Mouse (Mus musculus) embryo, embryonic 10.5 days (tissue): ENCODE results near the gene Zmiz1.

ENCODE experiments used
- DNase-seq: peaks from one replicate; pipeline ENCODE4 v3.0.0-alpha.2; 2015; ENCODE audit warnings: low spot score

Zmiz1 gene

DNA sequence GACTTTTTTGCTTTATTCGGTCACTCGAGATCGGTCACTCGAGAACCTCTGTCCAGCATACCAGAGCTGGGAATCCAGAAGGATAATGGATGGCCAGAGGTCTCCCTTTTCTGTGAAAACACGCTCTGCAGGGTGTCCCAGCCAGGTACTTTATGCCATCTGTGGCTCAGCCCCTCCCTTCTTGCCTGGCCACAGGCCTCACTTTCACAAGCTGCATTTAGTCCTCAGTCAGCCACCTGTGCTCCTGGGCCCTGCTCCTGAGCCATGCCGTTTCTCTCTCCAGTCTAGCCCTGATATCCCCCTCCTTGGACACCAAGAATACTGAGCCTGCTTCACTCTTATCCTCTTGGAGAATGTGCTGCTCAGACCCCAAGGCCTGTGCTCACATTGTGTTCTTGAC lies 182.1 kb downstream of the Zmiz1 start:
- DNase-seq: no peak

- DNase-seq: no peak
Measured at GRCm38 (mm10) chr14:25645717-25646116, 186.7 kb downstream of the Zmiz1 start.

- DNase-seq: peak; percentile 87
Measured at GRCm38 (mm10) chr14:25646161-25646621, 187.2 kb downstream of the Zmiz1 start.

DNA sequence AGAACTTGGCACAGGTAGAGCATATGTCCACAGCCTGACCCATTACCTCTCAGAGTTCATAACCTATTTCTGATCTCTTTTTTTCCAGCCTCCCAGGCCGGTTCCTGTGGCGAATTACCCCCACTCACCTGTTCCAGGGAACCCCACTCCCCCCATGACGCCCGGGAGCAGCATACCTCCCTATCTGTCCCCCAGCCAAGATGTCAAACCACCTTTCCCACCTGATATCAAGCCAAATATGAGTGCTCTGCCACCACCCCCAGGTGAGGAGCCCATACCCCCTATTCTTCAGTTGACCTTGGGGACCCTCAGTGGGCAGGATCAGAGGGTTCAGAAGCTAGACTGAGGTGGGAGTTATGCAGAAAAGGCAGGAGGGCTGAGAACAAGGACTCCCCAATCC lies 192.1 kb downstream of the Zmiz1 start:
- no peak for DNase-seq

DNA sequence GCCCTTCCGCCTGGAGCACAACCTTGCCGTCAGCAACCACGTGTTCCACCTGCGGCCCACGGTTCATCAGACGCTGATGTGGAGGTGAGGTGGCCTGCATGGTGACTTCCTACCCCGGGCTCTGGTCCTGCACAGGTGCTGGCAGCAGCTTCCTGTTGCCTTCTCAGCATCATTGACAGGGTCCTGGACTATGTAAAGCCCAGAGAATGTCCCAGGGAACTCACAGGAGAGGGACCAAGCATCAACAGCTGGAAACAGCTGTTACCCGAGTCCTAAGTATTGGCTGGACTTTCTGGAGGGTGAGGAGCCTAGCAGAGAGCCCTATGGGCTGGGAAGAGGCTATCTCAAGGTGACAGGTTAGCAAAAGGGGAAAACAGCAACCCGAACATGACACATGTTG lies 192.9 kb downstream of the Zmiz1 start:
- no peak for DNase-seq

DNA sequence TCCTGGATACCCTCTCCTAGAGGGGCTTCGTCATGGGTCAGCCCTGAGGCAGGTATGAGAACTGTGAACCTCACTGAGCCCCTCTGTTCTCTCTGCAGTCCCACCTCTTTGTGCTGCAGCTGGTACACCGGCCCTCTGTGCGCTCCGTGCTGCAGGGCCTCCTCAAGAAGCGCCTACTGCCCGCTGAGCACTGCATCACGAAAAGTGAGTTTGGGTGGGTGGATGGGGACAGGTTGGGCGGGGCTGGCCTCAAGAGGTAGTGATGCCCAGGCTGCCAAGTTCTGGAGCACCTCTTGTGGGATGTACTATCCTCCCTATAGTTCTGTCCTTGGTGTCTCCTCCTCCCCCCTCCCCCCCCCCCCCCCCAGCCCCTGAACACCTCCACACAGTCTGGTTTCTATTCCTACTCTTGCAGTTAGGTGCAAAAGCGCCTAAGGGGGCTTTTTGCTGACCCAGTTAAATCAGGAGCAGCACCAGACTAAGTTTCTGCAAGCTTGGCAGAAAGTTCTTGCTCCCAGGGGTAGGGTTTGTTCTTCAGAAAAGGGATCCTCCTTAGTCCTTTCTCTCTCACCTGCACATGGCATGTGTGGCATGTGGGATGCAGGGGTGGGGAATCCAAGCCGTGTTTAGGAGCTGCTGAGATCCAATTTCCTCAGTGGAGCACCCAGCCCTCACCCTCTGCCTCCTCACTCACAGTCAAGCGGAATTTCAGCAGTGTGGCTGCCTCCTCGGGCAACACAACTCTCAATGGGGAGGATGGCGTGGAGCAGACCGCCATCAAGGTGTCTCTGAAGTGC lies 195.6 kb downstream of the Zmiz1 start:
- no peak for DNase-seq

DNA sequence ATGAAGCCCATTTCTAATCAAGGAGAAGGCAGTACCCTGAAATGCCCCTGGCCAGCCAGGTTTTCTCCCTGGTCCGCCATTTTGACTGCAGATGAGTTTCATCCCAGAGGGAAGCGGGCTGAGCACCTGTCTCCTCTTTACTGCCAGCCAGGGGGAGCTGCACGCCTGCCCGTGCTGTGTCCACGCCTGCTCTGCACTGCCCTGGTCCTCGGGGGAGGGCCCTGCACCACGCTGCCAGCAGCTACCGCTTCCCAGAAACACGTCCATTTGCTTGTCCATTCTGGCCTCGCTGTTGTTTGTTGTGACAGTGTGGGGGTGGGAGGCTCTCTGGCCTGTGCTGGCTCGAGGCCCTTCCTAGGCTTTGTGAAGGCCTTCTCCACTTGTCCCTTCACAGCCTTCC lies 201.7 kb downstream of the Zmiz1 start:
- no peak for DNase-seq

DNA sequence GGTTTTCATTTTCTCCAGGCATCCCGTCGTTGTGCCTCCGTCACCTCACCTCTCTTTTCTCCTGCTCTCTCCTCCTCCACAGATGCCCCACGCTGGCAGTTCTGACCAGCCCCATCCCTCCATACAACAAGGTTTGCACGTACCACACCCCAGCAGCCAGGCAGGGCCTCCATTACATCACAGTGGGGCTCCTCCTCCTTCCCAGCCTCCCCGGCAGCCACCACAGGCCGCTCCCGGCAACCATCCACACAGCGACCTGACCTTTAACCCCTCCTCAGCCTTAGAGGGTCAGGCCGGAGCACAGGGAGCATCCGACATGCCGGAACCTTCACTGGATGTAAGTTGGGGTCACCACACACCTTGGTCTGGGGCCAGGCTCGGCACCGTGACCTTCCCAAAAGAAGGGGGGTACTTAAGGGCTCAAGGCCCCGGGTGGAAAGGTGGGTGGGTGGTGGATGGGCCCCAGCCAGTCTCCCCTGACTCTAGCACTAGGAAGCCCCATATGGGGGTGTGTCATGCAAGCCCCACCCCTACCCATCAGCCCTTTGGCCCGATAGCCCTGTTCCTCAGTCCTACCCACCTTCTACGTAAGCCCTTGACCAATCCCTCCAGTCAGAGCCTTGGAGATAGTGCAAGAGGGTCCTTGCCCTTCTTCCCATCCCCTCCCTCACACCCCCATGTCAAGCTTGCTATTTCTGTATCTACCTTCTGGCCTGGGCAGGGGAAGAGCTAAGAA lies 202.4 kb downstream of the Zmiz1 start:
- DNase-seq: no peak

DNA sequence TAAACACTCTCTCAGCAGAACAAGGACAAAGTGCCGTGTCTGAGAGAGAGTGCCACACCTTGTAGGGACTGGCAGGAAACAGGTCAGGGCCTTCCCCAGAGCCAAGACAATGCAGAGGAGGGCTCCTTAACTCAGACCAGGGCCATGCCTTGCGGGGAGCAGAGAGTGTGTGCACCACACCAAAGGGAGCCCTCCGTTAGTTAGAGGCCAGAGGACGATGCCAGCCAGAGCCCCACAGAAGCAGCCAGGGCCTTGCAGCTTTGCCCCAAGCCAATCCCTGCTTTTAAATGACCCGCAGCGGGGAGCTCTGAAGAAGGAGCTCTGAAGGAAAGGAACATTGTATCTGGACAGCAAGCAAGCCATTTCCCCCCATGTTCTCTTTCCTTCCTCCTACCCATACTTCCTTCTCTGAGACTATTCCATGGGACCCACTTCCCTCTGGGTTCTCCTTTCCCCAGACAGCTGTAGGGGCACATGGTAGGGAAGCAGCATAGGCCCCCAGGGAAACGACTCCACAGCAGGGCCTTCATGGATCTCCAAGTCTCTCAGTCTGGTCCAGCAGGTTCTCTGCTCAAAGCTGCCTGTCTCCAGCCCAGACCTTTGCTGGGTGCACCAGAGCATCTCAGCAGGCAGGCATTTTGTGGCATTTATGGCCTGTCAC lies 204.8 kb downstream of the Zmiz1 start:
- DNase-seq: no peak

GRCm38 (mm10) chr14:25664310-25664695 lies 205.3 kb downstream of the Zmiz1 start:
- DNase-seq: no peak

DNA sequence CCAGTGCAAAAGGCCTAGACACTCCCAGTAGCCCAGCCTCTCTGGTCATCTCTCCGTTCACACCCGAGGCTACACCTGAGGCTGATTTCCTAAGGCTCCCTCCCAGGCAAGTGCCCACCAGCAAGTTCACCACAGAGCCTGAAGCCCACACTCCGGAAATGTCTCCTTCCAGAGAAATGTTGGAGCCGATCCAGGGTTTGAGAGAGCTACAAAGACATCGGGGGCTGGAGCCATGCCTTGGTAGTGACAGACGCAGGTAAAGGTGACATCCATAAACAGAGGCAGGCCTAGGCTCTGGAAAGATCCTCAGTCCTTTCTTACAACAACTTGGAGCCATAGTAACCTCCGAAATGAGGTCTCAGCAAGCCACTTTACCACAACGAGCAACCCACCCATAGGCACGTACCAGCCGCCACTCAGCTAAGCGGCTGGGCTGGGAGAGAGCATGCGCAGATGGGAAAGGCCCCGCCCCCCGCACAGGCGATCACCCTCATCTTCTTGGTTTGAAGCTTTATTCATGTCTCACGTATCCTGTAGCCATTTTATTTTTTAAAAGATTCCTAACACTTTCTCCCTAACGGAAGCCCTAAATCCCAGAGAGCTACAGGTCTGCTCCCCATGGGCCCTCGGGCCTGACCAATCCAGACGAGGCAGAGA lies 206.5 kb downstream of the Zmiz1 start:
- no peak for DNase-seq

GRCm38 (mm10) chr14:25666668-25667376 lies 207.8 kb downstream of the Zmiz1 start:
- DNase-seq: peak; percentile 56

GRCm38 (mm10) chr14:25667587-25667986 lies 208.6 kb downstream of the Zmiz1 start:
- DNase-seq: no peak

DNA sequence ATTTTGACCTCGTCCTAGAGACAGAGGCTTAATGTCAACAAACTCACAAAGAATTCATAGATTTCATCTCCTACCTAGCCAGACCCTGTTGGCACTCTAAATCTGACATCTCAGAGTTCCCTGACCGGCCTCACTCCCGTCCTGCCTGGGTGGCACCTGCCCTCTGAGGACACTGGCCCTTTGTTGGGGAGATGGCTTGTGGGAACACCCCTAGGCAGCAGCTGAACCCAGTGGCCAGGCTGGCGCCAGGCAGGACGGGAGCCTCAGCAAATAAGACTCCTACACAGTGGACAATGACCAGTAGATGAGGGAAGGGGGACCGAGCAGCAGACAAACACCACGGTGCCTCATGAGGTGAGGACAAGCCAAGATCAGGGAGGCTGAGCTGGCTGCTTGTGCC lies 220.6 kb downstream of the Zmiz1 start:
- DNase-seq: no peak

GRCm38 (mm10) chr14:25682020-25682419 lies 223.0 kb downstream of the Zmiz1 start:
- no peak for DNase-seq

DNA sequence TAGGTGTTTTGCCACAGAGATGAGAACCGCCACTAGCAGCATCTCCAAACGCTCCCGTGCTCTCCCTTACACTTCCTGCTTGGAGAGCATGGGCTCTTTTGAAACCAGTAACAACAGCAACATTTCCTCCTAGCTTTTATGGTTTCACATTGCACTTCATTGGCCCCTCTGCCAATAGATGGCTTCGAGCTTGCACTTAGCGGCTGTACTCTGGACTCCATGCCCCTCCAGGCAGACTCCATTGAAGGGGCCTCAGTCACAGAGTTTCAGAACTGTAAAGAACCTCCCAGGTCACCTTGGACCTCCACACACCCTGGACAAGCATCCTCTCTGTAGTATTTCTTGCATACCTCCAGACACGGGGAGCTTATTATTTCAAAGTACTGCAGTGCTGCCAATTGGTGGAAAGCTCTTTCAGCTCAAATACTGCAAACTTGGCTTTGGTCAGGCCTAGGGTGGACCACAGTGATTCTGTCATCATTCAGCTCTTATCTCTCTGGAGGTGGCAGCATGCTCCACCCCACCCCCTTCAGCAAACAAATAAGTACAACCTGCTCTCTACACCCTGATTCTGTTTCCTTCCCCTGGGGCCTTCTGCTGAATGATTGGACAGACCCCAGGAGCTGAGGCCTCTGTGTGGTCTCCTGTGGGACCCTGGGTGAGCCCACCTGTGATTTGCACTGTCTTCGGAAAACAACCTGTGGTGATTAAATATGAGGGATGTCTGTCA lies 227.4 kb downstream of the Zmiz1 start:
- no peak for DNase-seq

DNA sequence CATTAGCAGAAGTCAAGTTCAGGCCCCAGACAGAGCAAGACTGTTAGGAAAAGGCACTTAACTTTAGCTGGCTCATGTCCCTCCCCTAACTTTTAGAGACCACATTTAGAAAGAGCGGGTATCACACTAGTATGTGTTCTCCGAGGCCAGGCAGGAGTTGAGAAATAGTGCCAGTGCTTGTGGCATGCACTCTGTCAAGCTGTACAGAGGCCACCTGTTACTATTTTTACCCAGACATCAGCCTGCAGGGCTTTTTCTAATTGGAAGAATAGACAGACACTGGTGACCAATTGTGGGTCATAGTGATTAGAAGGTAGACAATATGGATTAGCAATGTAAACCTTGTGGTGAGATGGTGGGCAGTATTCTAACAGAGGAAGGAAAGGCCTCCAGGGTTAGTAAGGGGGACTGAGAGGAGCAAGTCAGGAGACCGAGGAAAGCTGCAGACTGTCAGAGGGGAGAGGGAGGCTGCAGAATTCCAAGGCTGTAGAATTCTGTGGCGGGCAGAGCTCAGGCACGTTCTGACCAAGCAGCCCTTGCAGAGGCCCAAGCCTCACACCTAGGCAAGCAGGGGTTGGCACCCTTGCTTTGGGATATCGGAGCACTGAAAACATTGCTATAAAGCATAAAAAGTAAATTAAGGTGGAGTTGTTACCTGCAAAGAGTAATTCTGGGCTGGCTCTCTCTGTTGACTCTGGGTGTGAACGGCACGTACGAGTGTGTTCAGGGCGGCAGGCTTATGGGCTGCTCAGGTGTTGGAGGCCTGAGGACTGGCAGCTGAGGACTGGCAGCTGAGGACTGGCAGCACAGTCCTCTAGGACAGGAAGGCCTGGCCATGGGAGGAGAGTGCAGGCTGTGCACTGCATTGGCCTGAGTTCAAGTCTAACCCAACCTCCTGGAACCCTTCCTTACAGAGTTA lies 228.3 kb downstream of the Zmiz1 start:
- DNase-seq: no peak

GRCm38 (mm10) chr14:25693271-25693887 lies 234.4 kb downstream of the Zmiz1 start:
- no peak for DNase-seq

GRCm38 (mm10) chr14:25693888-25694568 lies 235.0 kb downstream of the Zmiz1 start, which contains the start of gene Ppif:
Gene Ppif (plus strand): TSS chr14:25694154.
- peak; percentile 98 for DNase-seq
